Mouse (Mus musculus): Measurements from ENCODE around the gene Cartpt.

- TF ChIP-seq CTCF (IDR thresholded peaks at IDR 0.05) (no peak), EP300 (IDR thresholded peaks at IDR 0.05) (no peak)
Observed at GRCm38 (mm10) chr13:99857336-99857735, 43.6 kb downstream of the Cartpt start.

Measured in lung, postnatal 0 days (tissue).